Mouse (Mus musculus) urinary bladder, postnatal 10 days (tissue): Measurements from ENCODE around the gene Scfd2.

Experiments
- DNase-seq: peaks from one replicate; pipeline ENCODE4 v3.0.0; 2022; ENCODE audit warnings: low spot score

The Scfd2 gene

DNA sequence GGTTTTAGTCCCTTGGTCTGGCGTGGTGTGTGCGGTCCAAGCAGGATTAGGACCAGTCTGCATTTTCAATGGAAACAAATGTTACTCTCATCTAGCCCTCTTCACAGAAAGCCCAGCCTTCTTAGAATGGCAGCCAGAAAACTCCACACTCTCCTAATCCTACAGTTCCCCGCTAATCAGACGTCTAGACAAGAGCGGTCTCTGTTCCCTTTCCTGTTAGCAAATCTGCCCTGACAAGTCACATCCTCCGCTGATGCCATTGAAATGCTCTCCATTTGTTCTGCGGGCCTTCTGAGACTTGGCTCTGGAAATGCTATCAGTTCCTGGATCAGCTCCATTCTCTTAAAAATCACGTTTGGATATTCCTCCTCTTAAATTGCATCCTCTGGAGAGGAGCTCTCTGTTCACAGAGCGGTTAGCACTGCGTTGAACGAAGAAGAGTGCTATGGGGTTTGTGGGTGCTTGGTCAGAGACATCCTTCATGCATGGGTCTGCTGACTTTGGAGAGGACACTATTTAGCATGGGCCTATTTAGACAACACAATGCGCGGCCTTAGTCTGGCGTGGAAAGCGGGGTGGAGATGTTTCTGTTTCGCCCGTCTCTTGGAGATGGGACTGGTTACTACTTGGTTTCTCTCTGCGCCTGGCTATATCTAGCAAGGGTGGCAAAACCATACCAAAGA, 358.3 kb downstream of the Scfd2 start:
- no peak for DNase-seq

GRCm38 (mm10) chr5:74172208-74172607, 359.4 kb downstream of the Scfd2 start:
- no peak for DNase-seq

GRCm38 (mm10) chr5:74171768-74172167, 359.8 kb downstream of the Scfd2 start:
- DNase-seq, result no peak

GRCm38 (mm10) chr5:74168085-74168484, 363.5 kb downstream of the Scfd2 start:
- DNase-seq, result no peak

DNA sequence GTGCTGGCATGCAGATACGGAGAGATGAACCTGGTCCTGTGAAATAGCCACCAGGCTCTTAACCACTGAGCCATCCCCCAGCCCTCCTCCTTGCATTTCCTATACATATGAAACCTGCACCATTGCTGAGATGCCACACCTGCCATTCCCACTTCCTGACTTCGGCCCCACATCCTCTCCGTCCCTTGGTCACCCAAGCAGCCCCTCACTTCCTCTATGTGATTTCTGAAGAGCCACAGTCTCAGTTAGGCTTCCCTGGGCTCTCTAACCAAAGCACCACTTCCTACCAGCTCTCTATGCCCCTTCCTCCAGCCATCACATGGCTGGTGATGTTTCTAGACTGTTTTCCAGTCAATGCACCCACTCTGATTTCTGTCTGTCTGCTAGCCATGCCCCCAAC, 364.9 kb downstream of the Scfd2 start:
- DNase-seq, result no peak

- no peak for DNase-seq
Measured at GRCm38 (mm10) chr5:74164547-74164946, 367.0 kb downstream of the Scfd2 start.

DNA sequence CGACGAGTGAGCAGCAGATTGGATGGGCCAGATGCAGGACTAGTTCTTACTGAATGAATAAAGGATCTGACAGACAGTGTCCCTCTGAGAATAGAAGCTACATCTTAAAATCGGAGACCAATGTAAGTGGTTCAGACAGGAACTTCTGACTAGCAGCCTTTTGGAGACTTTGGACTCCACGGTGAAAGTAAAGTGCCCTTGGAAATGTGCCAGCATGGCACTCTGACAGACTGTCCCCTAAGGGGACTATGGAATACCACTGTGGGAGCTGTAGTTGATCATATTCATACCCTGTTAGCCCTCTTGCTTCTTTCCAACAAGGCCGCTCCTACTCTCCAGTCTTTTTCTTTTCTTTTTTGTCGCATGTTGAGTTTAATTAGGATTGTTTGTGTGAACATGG, 368.4 kb downstream of the Scfd2 start:
- DNase-seq, result no peak

GRCm38 (mm10) chr5:74162013-74162412, 369.5 kb downstream of the Scfd2 start:
- no peak for DNase-seq

- no peak for DNase-seq
Measured at GRCm38 (mm10) chr5:74161297-74161926, 370.1 kb downstream of the Scfd2 start.

- no peak for DNase-seq
Measured at GRCm38 (mm10) chr5:74160349-74160748, 371.2 kb downstream of the Scfd2 start.

- no peak for DNase-seq
Measured at GRCm38 (mm10) chr5:74159906-74160305, 371.7 kb downstream of the Scfd2 start.

DNA sequence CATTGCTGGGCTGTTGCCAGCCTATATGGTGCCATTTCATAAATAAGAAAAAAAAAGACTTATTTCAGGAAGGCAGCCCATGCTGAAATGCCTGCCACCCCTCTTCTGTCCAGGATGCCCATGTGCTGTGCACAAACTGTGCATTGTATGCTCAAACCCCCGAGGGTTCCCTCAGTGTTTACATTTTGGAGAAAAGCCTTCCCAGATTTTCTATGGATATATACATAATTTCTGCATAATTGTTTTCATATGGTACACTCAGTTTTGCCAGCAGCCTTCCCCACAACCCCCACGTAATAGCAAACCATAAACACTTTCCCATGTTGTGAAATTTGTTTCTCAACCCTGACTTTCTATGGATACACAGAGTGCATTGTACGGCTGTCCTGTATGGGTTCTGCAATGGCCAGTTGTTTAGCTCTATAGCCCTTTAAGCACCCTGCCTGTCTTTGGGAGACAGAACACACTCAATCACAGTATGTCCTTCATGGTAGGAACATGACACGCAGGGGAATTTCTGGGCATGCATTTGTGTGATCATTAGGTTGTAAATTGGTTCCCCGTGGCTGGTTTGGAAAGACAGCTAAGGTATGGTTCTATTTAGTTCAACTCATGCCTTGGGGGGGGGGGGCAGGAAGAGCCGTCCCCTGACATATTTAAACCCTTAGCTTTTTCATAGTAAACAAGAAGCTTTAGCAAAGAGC, 372.5 kb downstream of the Scfd2 start:
- no peak for DNase-seq

- no peak for DNase-seq
Measured at GRCm38 (mm10) chr5:74155860-74156351, 375.7 kb downstream of the Scfd2 start.
